Mouse (Mus musculus) cerebellum, postnatal 25 days (tissue): ENCODE measurements at regions not wholly inside any gene's neighbourhood (a gene's known extent, or its start where the extent isn't known, plus 50 kb on each side); places are given as distances from the start of the nearest gene placed in this dataset.

Experiments
- DNase-seq, 2 experiments: peaks; one replicate each; pipeline ENCODE4 v3.0.0; 2021; ENCODE audit warnings: mixed read lengths in 2 of 2

- no peak for DNase-seq
Observed at GRCm38 (mm10) chr16:29706996-29707395, 127.9 kb downstream of the Opa1 start.

DNA sequence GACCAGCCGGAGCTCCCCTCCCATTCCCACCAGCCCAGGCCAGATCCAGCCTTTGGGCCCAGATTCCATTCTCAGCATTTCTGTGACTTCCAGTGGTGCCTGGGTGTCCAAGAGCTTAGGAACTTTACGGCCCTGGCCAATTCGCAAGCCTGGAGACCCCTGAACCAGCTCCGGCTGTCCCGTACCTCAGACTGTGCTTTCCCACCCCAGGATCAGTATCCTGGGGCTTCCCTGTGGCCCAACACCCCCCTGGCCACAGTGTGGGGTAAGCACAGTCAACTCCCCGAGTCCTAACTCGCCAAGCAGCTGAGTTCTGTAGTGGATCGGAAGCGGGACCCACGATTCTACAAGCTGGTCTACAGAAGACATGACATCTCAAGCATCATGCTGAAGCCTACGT is 128.5 kb downstream of the Opa1 start:
- DNase-seq: no peak

- DNase-seq: no peak
Observed at GRCm38 (mm10) chr16:29709072-29709471, 129.9 kb downstream of the Opa1 start.

GRCm38 (mm10) chr16:29711386-29711785 is 132.3 kb downstream of the Opa1 start:
- no peak for DNase-seq

- peak; percentile 55 to 56 for DNase-seq
Observed at GRCm38 (mm10) chr16:29711912-29712681, 133.0 kb downstream of the Opa1 start.

- peak; percentile 81 to 86 for DNase-seq
Observed at GRCm38 (mm10) chr16:29714612-29715127, 135.5 kb downstream of the Opa1 start.

DNA sequence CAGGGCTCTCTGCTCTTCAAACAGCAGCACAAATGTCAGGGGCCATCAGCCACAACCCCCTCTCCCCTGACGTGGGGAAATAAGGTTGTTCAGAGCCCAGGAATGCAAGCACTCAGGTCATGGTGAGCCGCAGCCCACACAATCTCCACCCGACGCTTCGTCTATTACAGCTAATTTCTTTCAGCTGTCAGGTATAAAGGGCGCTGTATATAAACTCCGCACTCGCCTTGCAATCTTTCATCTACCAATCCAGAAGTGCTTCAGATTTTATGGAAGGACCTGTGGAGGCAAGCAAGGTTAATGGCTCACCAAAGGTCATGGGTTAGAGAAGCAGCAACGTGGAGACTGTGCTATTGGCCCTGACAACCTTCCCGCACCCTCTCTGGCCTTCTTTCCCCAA is 139.8 kb downstream of the Opa1 start:
- no peak for DNase-seq

GRCm38 (mm10) chr16:29719571-29720451 is 140.7 kb downstream of the Opa1 start:
- no peak for DNase-seq

GRCm38 (mm10) chr16:29725153-29725552 is 146.0 kb downstream of the Opa1 start:
- no peak for DNase-seq

GRCm38 (mm10) chr16:29725563-29725962 is 146.4 kb downstream of the Opa1 start:
- peak; percentile 56 to 67 for DNase-seq

GRCm38 (mm10) chr16:29727397-29727796 is 148.3 kb downstream of the Opa1 start:
- no peak for DNase-seq

DNA sequence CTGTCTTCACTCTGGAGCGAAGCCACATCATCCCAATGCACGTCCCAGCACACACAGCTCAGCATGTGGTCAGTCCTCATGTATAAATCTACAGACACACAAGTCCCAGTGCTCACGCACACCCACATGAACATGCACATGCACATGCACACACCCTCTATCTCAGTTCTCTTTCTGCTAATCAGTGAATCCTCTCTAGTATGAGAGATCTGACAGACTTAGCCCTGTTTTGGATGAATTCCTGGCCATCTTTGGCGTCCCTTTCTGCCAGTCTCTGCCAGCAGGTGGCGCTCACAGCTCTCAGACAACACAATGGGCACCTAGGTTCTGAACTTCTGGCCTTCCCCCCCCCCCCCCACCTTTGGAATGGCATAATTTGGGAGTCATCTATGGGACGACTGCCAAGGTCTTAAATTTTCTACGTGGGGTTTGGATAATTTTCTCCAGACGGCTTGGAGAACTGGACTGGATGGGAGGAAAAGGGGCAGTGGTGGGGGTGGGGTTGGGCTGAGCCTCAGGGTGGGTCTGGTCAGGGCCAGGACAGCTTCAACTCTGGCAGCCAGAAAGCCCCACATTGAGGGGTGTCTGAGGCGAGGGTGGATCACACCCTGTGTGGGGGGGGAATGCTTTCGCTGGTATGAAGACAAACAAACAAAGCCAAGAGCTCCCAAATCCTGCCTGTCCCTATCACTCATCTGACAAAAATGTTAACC is 149.8 kb downstream of the Opa1 start:
- DNase-seq: peak; percentile 90 to 93

GRCm38 (mm10) chr16:29730010-29730409 is 150.9 kb downstream of the Opa1 start:
- DNase-seq: no peak

DNA sequence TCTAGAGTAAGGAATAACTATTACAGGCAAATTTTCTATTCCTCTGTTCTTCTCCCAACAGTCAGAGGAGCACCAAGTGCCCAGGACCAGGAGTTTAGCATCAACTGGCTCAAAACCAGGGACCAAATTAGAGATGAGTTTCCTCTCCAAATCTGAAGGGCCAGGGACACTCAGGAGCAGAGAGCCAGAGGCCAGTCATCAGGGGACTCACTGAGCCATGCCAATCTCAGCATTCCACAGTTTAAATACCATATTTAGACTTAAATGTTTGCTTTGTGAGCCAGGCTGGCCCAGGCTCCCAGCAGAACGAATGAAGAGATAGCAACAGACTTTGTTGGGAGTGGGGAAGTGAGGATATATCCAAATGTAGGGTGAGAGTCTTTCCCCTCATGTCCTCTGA is 153.8 kb downstream of the Opa1 start:
- DNase-seq: no peak

- DNase-seq: no peak
Observed at GRCm38 (mm10) chr16:29733847-29734246, 154.7 kb downstream of the Opa1 start.

- DNase-seq: peak; percentile 40 to 62
Observed at GRCm38 (mm10) chr16:29734324-29734723, 155.2 kb downstream of the Opa1 start.

DNA sequence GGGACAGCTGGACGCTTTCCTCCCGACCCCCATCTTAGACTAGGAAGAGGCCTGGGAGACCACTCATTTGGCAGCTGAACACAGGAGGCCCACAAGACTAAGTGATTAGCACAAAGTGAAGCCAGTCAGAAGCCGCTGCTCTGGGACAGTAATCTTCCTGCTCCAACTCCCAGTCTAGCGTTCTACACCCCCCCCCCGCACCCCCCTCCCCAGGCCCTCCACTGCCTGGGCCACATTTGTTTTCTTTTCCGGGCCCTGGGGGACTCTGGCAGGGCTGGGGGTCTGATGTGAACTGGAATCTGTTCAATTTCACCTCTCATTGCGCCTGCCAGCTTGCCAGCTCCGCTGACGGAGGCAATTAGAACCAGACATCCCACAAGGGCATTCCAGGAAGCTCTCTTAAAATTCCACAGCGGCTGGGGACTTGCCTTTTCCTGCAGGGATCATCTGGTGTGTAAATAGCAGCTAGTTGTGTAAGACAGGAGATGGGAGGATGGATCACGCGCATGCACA is 155.7 kb downstream of the Opa1 start:
- no peak for DNase-seq

GRCm38 (mm10) chr16:29735371-29736008 is 156.4 kb downstream of the Opa1 start:
- DNase-seq: no peak

GRCm38 (mm10) chr16:29736211-29736610 is 157.1 kb downstream of the Opa1 start:
- DNase-seq: no peak

DNA sequence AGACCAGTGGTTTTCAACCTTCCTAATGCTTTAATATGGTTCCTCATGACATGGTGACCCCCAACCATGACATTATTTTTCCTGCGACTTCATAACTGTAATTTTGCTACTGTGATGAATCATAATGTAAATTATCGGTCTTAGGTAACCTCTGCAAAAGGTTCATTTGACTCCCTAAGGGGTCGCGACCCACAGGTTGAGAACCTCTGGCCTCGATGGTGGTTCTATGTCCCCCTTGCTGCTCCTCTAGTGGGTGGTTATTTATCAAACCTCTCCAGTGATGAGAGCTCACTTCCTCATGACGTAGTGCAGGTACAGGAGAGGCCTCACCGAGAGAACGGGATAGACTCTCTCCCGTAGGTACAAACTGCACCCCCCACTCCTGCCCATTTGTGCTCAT is 158.9 kb downstream of the Opa1 start:
- DNase-seq: no peak

DNA sequence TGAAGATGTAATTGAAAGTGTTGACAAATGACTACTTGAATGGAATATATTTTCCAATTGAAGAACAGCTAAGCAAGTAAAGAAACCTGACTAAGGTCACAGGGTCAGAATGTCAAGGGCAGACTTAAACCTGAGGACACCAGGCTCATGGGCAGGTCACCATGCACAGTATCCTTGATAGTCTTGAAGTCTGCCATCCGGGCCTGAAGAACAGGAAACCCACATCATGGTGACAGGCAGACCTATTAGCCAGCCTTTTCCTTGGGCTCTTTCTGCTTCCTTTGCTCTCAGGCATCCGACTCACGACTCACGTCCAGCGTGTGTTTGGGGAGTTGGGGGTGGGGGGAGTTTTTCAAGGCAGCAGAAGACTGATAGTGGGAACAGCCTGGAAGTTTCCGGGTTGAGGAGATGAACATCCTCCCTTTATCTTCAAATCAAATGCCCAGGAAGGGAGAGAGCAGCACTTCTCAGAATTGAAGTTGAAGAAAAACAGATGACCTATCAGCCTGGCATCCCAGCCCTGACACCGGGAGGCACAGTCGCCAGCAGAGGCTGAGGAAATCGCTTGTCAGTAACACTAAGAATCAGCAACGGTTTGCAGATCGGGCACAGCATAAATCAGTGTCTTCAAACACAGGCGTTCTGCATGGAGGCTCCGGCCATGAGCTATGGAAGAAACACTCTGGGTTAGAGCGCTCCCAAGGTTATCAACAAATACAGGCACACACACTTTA is 163.5 kb downstream of the Opa1 start:
- no peak for DNase-seq

- DNase-seq: no peak
Observed at GRCm38 (mm10) chr16:29745486-29745885, 166.4 kb downstream of the Opa1 start.
